Mouse (Mus musculus): ENCODE data around the gene Zfand6. TPM values are rescaled to one million over a fixed set of nuclear protein-coding genes. Genes with fewer than 3 reads are reported as not detected.
A peak's percentile ranks its signal among the peaks of the same experiment; 100 is the strongest.

The Zfand6 gene
- polyA plus RNA-seq, 1 experiment from 2014 or later: 187 TPM

DNA sequence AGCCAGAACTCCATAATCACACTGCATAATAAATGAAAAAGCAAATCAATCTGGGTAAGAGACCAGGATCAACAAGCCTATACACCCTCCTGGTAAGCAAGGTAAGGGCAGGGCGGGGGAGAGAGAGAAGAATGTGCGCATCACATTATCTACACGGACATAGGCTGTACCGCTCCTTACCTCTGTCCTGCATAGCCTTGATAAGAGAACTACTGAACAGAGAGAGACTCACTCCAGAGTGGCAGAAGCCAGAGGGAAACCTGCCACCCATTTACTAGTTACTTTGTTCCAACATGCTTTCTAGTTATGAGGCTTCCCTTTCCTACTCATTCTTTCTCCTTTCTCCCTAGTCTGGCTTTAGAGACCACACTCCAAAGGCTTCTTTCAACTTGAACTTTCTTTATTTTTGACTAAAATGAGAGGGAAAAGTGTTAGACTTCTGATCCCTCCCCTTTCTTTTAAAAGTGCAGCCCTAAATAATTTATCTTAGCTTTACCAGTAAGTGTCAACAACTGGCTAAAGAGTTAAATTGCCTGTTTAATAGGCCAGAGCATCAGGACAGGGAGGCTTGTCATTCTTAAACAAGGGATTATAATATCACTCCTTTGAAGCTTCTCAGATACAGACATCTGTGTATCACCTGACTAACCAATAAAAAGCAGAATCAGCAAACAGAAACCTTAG lies 38.3 kb downstream of the Zfand6 start:
- no peak for DNase-seq (ENCODE audit: low read depth, low spot score)
- TF ChIP-seq CTCF (IDR thresholded peaks at IDR 0.05): no peak
- in situ Hi-C loops (cut with MboI; ENCODE audit: low pct_unique_long_range_greater_than_20kb): no loop called here
- no peaks in the 10 kb centered on the region for H3K27me3 ChIP-seq
- POLR2A ChIA-PET: no interaction called here
- CTCF ChIA-PET: interaction anchor here (1.1 kb wide), 1 partner anchor 11 kb away, joined by 3 read pairs; no protein-coding TSS in a partner anchor
- no peak for ATAC-seq

DNA sequence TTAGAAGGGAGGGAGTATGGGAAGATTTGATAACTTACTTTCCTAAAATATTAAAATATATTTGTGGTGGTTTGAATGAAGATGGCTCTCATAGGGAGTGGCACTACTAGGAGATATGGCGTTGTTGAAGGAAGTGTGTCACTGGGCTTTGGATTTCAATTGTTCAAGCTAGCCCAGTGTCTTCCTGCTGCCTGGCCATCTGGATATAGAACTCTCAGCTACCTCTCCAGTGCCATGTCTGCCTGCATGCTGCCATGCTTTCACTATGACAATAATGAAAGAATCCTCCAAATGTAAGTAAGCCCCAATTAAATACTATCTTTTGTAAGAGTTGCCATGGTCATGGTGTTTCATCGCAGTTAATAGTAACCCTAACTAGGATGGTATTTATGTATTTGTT lies 40.7 kb downstream of the Zfand6 start:
- no peak for TF ChIP-seq CTCF (IDR thresholded peaks at IDR 0.05)
- ChIA-PET POLR2A (no interaction called here), CTCF (no interaction called here)
- in situ Hi-C loops (cut with MboI; ENCODE audit: low pct_unique_long_range_greater_than_20kb): no loop called here
- no peak for DNase-seq (ENCODE audit: low read depth, low spot score)
- ATAC-seq: no peak
- H3K27me3 ChIP-seq: no peaks in the 10 kb centered on the region

DNA sequence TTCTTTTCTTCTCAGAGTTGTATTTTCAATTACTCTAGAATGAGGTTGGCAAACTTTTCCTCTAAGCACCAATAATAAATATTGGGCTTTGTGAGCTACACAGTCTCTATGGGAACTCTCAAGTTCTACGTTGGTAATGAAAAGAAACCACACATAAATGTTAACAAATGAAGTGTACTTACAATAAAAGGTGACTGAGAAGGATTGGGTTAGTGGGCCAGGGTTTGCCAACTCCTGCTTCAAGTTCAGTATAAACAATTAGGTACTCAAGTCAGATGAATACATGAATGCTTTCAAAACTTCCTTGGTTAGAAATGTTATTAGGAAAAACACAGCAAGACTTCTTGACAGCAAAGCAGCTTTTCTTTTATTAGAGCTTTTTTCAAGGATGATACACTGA lies 43.5 kb downstream of the Zfand6 start:
- CTCF ChIA-PET: interaction anchor here (1.7 to 2.6 kb wide), 4 partner anchors 9 to 19 kb away, joined by 4 to 8 read pairs (median 6); no protein-coding TSS in a partner anchor
- ATAC-seq (no peak), DNase-seq (ENCODE audit: low read depth, low spot score) (no peak)
- no peaks in the 10 kb centered on the region for H3K27me3 ChIP-seq
- TF ChIP-seq CTCF (IDR thresholded peaks at IDR 0.05): no peak
- in situ Hi-C loops (cut with MboI; ENCODE audit: low pct_unique_long_range_greater_than_20kb): no loop called here
- POLR2A ChIA-PET: no interaction called here

DNA sequence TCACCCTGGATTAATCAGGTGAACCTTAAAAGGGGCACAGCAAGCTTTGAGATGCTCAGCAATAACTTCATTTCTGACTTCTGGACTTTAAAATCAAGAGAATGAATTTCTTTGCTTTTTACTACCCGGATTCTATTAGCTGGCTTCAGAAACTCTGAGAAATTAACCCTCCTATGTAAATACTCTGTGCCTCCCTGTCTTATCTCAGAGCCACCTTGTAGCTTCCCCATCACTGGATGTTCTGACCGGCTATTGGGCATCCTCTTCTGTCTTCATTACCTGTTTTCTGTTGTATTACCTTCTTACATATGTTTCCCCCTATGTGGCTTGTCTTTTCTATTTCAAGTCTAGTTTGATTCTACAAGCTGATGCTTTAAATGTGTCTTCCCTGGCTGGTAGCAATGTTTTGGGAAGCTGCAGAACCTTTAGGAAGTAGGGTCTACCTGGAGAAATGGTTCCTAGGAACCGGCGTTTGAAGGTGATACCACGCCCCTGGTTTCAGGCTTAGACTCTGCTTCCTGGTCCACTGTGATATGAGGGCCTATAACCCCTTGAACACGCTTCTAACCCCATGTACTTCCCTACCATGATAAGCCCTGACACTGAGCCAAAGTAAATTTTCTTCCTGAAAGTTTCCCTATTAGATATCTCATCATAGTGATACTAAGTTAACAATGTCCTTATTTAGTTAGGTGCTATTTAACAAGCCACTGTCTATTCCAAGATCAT lies 46.3 kb downstream of the Zfand6 start:
- in situ Hi-C loops (cut with MboI; ENCODE audit: low pct_unique_long_range_greater_than_20kb): no loop called here
- ChIA-PET CTCF (interaction anchor here (0.8 to 1.5 kb wide), 7 partner anchors 11 to 106 kb away, joined by 3 to 4 read pairs (median 3); no protein-coding TSS in a partner anchor), POLR2A (interaction anchor here (0.6 to 1.1 kb wide), 2 partner anchors 29 to 97 kb away, joined by 3 read pairs; no protein-coding TSS in a partner anchor)
- DNase-seq (ENCODE audit: low read depth, low spot score) (no peak), ATAC-seq (no peak)
- H3K27me3 ChIP-seq: no peaks in the 10 kb centered on the region
- no peak for TF ChIP-seq CTCF (IDR thresholded peaks at IDR 0.05)

DNA sequence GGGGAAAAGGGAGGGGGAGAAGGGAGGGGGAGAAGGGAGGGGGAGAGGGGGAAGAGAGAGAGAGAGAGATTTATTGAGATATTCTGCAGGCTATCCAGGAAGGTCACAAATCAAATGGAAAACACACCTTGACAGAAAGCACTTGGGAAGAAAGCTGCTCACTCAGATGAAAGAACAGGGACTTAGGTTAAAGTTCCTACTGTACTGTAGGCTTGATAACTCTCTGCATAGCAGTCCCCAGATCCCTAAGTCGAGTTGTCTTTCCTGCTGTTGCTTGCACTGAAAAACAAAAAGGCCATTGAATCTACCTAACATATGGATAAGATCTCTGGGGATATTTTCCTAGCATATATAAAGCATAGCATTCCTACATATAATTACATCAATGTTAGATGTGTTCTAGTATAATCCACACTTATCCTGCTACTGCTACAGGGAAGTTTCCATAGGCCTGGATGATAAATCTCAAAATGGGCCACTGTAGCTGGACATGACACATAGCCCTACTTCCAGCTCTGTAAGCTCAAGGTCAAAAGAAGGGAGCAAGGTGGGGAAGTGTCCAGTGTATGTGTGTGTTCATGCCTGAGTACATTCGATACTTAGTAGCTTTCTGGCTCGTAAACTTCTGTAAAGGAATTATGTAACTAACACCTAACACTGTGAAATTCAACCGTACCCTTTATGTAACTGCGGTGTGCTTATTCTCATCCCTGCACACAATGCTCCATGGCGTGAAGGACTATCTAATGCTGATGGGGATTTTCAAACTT lies 47.4 kb downstream of the Zfand6 start:
- CTCF ChIA-PET: interaction anchor here (0.8 to 1.5 kb wide), 6 partner anchors 13 to 107 kb away, joined by 3 to 4 read pairs (median 3); no protein-coding TSS in a partner anchor
- in situ Hi-C loops (cut with MboI; ENCODE audit: low pct_unique_long_range_greater_than_20kb): no loop called here
- H3K27me3 ChIP-seq: no peaks in the 10 kb centered on the region
- no peak for TF ChIP-seq CTCF (IDR thresholded peaks at IDR 0.05)
- DNase-seq (ENCODE audit: low read depth, low spot score): no peak
- POLR2A ChIA-PET: interaction anchor here (0.6 to 1.1 kb wide), 2 partner anchors 28 to 96 kb away, joined by 3 read pairs; no protein-coding TSS in a partner anchor
- peak; percentile 47 for ATAC-seq

DNA sequence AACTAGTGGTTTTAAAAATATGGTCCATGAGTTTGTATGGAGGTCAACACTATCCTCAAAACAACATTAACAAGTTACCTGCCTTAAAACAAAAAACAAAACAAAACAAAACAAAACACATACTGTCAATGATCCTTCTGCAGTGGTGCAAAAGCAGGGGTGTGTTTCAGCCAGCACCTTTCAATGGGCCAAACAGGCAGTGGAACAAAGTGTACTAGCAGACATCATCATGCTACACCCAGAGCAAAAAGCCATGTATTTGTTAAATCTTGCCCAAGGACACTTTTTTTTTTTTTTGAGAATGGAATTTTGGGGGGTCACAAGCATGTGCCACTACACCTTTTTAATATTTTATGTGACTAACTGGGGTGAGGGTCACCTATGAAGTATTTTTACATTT lies 52.8 kb downstream of the Zfand6 start:
- no peaks in the 10 kb centered on the region for H3K27me3 ChIP-seq
- no peak for DNase-seq (ENCODE audit: low read depth, low spot score)
- ATAC-seq: no peak
- in situ Hi-C loops (cut with MboI; ENCODE audit: low pct_unique_long_range_greater_than_20kb): no loop called here
- TF ChIP-seq CTCF (IDR thresholded peaks at IDR 0.05): no peak
- ChIA-PET POLR2A (no interaction called here), CTCF (no interaction called here)

DNA sequence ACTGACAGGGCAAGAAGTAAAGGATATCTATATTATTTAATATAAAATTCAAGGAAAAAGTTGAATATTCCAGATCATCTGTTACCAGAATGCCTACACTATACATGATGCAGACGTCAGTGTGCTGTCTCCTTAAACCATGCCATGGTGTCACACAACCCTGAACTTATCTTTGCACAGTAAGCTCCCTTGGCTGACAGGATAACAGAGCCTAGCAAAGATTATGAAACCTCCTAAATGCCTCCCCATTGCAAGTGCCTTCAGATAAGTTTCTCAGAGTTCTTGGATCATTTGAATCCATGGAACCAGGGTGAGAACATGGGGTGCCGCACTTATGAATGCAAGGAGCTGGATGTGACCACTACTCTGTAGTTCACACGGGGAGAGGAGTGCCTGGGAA lies 57.9 kb downstream of the Zfand6 start:
- TF ChIP-seq CTCF (IDR thresholded peaks at IDR 0.05): no peak
- DNase-seq (ENCODE audit: low read depth, low spot score): no peak
- no peaks in the 10 kb centered on the region for H3K27me3 ChIP-seq
- ATAC-seq: no peak
- POLR2A ChIA-PET: no interaction called here
- in situ Hi-C loops (cut with MboI; ENCODE audit: low pct_unique_long_range_greater_than_20kb): no loop called here
- CTCF ChIA-PET: no interaction called here

DNA sequence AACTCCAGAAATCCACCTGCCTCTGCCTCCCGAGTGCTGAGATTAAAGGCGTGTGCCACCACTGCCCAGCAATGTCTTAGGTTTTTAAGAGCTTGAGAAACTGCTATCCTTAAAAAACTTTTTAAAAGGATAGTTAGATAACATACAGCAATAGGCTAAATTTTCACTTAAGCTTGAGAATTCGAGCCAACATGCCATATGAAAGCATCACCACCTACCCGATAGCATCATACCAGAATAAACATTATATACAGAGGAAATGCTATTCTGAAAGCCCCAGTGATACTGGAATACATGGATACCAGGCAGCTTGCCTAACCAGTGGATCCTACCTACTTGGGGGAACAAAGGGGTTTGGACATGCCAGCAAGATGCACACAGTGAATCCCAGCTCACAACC lies 66.0 kb downstream of the Zfand6 start:
- in situ Hi-C loops (cut with MboI; ENCODE audit: low pct_unique_long_range_greater_than_20kb): no loop called here
- no peak for TF ChIP-seq CTCF (IDR thresholded peaks at IDR 0.05)
- ChIA-PET POLR2A (interaction anchor here (1.2 kb wide), 1 partner anchor 13 kb away, joined by 3 read pairs; no protein-coding TSS in a partner anchor), CTCF (no interaction called here)
- no peak for DNase-seq (ENCODE audit: low read depth, low spot score)
- H3K27me3 ChIP-seq: no peaks in the 10 kb centered on the region
- no peak for ATAC-seq

DNA sequence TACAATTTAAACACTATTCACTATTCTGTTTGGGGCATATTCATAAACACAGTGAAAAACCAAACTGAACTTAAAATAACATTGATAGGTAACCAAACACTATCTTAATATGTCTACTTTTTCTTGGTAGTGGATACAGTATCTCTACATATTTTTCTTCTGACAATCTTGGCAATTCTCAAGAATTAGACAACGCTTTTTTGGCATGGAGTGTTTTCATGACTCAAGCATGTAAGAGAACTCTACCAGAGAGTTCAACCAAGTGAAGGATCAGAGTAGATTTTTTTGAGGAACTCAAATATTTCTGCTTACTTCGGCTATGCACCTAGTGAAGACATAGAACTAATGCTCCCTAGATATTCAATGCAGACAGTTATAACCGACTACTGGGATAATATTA lies 68.8 kb downstream of the Zfand6 start:
- ChIA-PET CTCF (interaction anchor here (0.8 kb wide), 1 partner anchor 9 kb away, joined by 4 read pairs; no protein-coding TSS in a partner anchor), POLR2A (no interaction called here)
- in situ Hi-C loops (cut with MboI; ENCODE audit: low pct_unique_long_range_greater_than_20kb): no loop called here
- no peak for TF ChIP-seq CTCF (IDR thresholded peaks at IDR 0.05)
- ATAC-seq (no peak), DNase-seq (ENCODE audit: low read depth, low spot score) (no peak)
- H3K27me3 ChIP-seq: no peaks in the 10 kb centered on the region

DNA sequence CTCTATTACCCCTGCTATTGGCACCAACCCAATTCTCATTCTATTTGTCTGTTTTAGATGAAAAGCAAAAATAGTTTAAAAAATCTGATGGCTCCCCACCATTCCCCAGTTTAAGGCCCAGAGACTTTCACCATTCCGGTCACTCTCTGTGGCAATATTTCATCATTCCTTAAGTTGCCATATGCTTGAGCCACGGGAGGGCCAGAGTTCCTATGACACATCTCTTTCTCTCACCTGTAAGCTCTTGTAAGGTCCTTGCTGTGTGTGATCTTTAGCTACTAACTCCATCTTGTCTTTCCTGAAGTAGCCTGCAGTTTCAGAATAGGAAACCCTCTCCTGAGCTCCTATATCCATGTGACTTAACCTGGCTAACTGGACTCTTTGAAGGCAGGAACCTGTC lies 70.8 kb downstream of the Zfand6 start:
- ATAC-seq: no peak
- no peaks in the 10 kb centered on the region for H3K27me3 ChIP-seq
- CTCF ChIA-PET: no interaction called here
- POLR2A ChIA-PET: no interaction called here
- TF ChIP-seq CTCF (IDR thresholded peaks at IDR 0.05): no peak
- in situ Hi-C loops (cut with MboI; ENCODE audit: low pct_unique_long_range_greater_than_20kb): no loop called here
- no peak for DNase-seq (ENCODE audit: low read depth, low spot score)
